Mouse (Mus musculus): ENCODE measurements around the gene Apom. TPM values are rescaled to one million over a fixed set of nuclear protein-coding genes. Genes with fewer than 3 reads are reported as not detected.
A peak's percentile ranks its signal among the peaks of the same experiment; 100 is the strongest.

Apom gene
- 0.31 and 0.67 TPM in 2 replicates for polyA plus RNA-seq (2014; fragmentation: Nextera tagmentation; extraction: Ambion mirVana)

DNA sequence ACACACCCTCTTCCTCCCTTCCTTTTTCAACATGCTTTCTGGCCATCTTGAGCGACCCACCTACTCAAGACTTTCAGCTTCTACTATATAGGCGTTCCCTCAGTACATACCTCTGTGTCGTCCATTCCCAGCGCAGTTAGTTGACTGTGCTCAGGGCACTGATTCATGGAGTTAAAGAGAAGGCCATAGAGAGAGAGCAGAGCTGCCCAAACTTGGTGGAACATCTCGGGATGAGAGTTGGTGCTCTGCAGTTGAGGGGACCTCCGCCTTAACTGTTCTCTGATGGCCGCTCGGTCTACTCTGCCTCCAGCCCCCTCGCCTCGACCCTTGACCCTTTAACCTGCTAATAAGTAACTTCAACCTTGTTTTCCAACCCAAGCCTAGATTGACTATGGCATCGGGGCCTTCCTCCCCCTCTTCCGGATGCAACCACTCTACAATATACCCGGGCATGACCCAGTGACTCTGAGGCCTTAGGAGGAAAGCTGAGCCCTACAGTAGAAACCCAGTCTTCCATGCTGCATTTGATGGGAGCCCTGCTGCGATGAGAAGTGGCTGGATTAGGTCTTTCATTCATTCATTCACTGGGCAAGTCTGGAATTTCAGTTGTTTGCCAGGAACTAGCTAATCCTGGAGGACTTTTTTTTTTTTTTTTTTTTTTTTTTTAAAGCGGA lies at the start of gene Apom:
Apom (minus strand) TSS at position 551 of the 674 bp plus-strand sequence.
- no peak within 1 kb of the TSS for H3K4me3 ChIP-seq (ENCODE audit: low read depth, low read length)
- H3K27me3 ChIP-seq (ENCODE audit: insufficient read depth, low read length), result no peaks in the 10 kb centered on the region
- H3K9me3 ChIP-seq (ENCODE audit: low read depth, low read length), result no peaks in the 10 kb centered on the region
- ATAC-seq (ENCODE audit: insufficient read depth), result no peak
- peaks cover under 1% of the 10 kb centered on the region; the same call in 1 of the 2 replicates for H3K4me1 ChIP-seq (ENCODE audit: insufficient read depth)
- no peak within 1 kb of the TSS for H3K9ac ChIP-seq
- H3K27ac ChIP-seq (ENCODE audit: low read depth), result no peak within 1 kb of the TSS
- TF ChIP-seq CTCF (IDR thresholded peaks at IDR 0.05; ENCODE audit: low read depth), result no peak
- 74% methylated on average over 15 of the region's 15 CpGs for WGBS
- H3K4me2 ChIP-seq, result no peak within 1 kb of the TSS
- H3K36me3 ChIP-seq (ENCODE audit: insufficient read depth), result 0 out of 2 replicates have a peak, but pooled peaks cover 15% of the 10 kb centered on the region
- no peak for DNase-seq

DNA sequence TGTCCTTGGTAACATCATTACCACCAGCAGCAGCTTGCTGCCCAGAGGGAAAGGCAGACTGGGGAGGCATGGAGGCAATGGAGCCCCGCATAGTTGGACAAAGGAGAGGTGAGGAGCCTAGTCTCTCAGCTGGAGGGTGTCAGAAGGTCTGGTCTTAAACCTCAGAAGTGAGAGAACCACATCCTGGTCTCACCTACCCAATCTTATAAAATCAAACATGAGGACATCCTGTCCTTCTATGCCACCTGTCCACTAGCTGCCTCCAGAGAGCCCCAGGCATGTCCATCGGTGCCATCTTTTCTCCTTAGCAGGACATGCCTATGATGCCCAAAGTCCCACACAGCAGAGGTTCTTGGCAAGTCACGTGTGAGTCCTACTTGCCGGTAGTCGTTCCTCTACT lies 48.2 kb upstream of the Apom start:
- H3K9ac ChIP-seq, result no peak overlapping the region
- no peak for TF ChIP-seq CTCF (IDR thresholded peaks at IDR 0.05; ENCODE audit: low read depth)
- H3K27ac ChIP-seq (ENCODE audit: low read depth), result no peak overlapping the region
- no peaks in the 10 kb centered on the region for H3K4me1 ChIP-seq (ENCODE audit: insufficient read depth)
- ATAC-seq (ENCODE audit: insufficient read depth) (no peak), DNase-seq (no peak)
- H3K4me3 ChIP-seq (ENCODE audit: low read depth, low read length), result no peak overlapping the region
- no peaks in the 10 kb centered on the region for H3K27me3 ChIP-seq (ENCODE audit: insufficient read depth, low read length)
- no peak overlapping the region for H3K4me2 ChIP-seq
- no peaks in the 10 kb centered on the region for H3K9me3 ChIP-seq (ENCODE audit: low read depth, low read length)
- 79% methylated on average over 5 of the region's 5 CpGs for WGBS
- H3K36me3 ChIP-seq (ENCODE audit: insufficient read depth), result no peaks in the 10 kb centered on the region

DNA sequence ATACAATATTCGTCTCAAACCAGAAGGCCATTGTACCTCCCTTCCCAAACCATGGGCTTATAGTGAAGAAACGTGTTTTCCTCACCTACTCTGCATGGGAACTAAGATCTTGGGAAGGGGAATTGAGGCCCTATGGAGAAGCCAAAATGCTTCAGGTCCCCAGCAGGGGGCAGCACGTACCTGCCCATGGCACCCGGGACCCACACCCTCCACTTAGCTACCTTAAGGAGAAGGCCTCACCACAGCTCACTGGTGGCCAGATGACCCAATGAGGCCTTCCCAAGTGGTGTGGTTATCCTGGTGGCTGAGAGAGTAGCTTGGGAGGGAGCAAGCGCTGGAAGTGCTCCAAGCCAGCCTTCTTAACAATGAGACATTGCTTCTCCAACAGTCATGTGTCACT lies 46.7 kb upstream of the Apom start:
- 12% methylated on average over 5 of the region's 5 CpGs for WGBS

DNA sequence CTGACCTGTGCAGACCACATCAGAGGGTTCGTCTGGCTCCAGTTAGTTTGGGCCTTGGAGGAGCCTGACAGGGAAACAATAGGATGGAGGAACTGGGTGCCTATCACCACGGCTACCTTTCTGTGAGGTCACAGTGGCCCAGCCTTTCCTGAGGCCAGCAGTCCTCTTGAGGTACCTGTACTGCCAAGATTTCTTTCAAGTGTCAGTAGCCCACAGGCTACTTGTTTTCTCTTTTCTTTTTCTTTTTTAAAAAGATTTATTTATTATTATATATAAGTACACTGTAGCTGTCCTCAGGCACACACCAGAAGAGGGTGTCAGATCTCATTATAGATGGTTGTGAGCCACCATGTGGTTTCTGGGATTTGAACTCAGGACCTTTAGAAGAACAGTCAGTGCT lies 44.1 kb upstream of the Apom start, which contains the start of gene Aif1:
Aif1 (minus strand) TSS at position 101 of the 400 bp plus-strand sequence.
- Histone ChIP-seq H3K4me2 (no peak within 1 kb of the TSS), H3K36me3 (ENCODE audit: insufficient read depth) (no peaks in the 10 kb centered on the region), H3K9me3 (ENCODE audit: low read depth, low read length) (no peaks in the 10 kb centered on the region), H3K27ac (ENCODE audit: low read depth) (no peak within 1 kb of the TSS), H3K4me3 (ENCODE audit: low read depth, low read length) (no peak within 1 kb of the TSS), H3K4me1 (ENCODE audit: insufficient read depth) (no peaks in the 10 kb centered on the region), H3K27me3 (ENCODE audit: insufficient read depth, low read length) (no peaks in the 10 kb centered on the region), H3K9ac (no peak within 1 kb of the TSS)
- no peak for ATAC-seq (ENCODE audit: insufficient read depth)
- no peak for DNase-seq
- TF ChIP-seq CTCF (IDR thresholded peaks at IDR 0.05; ENCODE audit: low read depth), result no peak
- 63% methylated on average over 2 of the region's 2 CpGs for WGBS

More for the DNA sequence above, 46.7 kb upstream of the Apom start:
- peak; percentile 82 for ATAC-seq (ENCODE audit: insufficient read depth)
- Histone ChIP-seq H3K9me3 (ENCODE audit: low read depth, low read length) (no peaks in the 10 kb centered on the region), H3K4me3 (ENCODE audit: low read depth, low read length) (no peak overlapping the region), H3K4me2 (no peak overlapping the region), H3K36me3 (ENCODE audit: insufficient read depth) (no peaks in the 10 kb centered on the region), H3K9ac (no peak overlapping the region), H3K27me3 (ENCODE audit: insufficient read depth, low read length) (no peaks in the 10 kb centered on the region), H3K4me1 (ENCODE audit: insufficient read depth) (no peaks in the 10 kb centered on the region), H3K27ac (ENCODE audit: low read depth) (no peak overlapping the region)
- DNase-seq, result peak; percentile 84
- TF ChIP-seq CTCF (IDR thresholded peaks at IDR 0.05; ENCODE audit: low read depth), result peak; percentile 94

DNA sequence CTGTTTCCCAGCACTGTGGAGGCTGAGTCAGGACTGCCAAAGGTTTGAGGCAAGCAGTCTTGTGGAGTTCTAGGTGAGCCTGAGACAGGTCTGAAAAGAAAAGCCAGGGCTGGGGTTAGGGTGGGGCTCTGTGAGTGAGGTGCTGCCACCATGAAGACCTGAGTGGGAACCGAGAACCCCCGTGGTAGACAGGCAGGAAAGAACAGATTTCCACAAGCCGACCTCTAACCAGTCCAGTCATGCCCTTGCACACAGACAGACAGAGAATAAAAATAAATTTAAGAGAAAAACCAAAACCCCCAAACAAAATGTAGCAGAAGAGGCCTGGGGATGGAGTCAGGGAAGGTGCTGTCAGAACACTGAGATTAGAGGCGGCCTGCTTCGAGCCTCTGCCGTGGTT lies 43.5 kb upstream of the Apom start:
- TF ChIP-seq CTCF (IDR thresholded peaks at IDR 0.05; ENCODE audit: low read depth), result no peak
- no peaks in the 10 kb centered on the region for H3K27me3 ChIP-seq (ENCODE audit: insufficient read depth, low read length)
- DNase-seq, result no peak
- H3K4me2 ChIP-seq, result no peak overlapping the region
- no peak for ATAC-seq (ENCODE audit: insufficient read depth)
- H3K9me3 ChIP-seq (ENCODE audit: low read depth, low read length), result no peaks in the 10 kb centered on the region
- 75% methylated on average over 6 of the region's 6 CpGs for WGBS
- H3K9ac ChIP-seq, result no peak overlapping the region
- H3K4me3 ChIP-seq (ENCODE audit: low read depth, low read length), result no peak overlapping the region
- H3K36me3 ChIP-seq (ENCODE audit: insufficient read depth), result no peaks in the 10 kb centered on the region
- H3K27ac ChIP-seq (ENCODE audit: low read depth), result no peak overlapping the region
- no peaks in the 10 kb centered on the region for H3K4me1 ChIP-seq (ENCODE audit: insufficient read depth)

DNA sequence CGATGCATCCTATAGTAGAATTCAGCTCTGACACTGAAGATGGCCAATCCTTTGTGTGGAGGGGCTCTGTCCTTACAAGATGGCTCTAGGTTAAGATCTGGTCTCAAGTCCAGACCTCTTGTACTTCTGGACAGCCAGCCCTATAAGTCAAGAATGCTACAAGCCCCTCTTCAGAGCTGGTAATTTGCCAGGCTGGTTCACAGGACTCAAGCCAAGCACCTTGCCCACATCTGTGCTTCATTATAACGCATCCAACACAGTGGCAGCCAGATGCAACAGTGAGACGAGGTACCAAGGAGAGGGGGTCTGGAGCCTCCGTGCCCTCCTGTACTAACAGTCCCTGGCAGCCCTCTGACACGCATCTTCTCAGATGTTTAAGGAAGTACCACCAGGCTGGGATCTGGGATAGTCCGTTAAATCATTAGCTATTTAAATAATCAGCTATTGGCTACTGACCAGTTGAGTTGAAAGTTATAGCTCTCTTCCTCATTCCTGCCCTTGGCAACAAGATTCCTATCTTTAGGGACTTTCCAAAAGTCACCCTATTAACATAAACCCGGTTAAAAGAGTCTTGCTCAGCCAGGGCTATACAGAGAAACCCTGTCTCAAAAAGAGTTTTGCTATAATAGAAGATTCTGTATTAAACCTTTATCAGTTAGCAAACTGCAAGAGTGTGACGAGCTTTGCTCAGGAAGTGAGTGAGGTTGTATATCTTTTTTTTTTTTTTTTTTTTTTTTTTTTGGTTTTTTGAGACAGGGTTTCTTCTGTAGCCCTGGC lies 42.5 kb upstream of the Apom start:
- no peak overlapping the region for H3K27ac ChIP-seq (ENCODE audit: low read depth)
- ATAC-seq (ENCODE audit: insufficient read depth), result no peak
- no peak for TF ChIP-seq CTCF (IDR thresholded peaks at IDR 0.05; ENCODE audit: low read depth)
- WGBS, result 54% methylated on average over 8 of the region's 8 CpGs
- H3K4me1 ChIP-seq (ENCODE audit: insufficient read depth), result no peaks in the 10 kb centered on the region
- DNase-seq, result no peak
- no peaks in the 10 kb centered on the region for H3K36me3 ChIP-seq (ENCODE audit: insufficient read depth)
- no peak overlapping the region for H3K4me2 ChIP-seq
- no peaks in the 10 kb centered on the region for H3K9me3 ChIP-seq (ENCODE audit: low read depth, low read length)
- no peaks in the 10 kb centered on the region for H3K27me3 ChIP-seq (ENCODE audit: insufficient read depth, low read length)
- no peak overlapping the region for H3K9ac ChIP-seq
- no peak overlapping the region for H3K4me3 ChIP-seq (ENCODE audit: low read depth, low read length)

DNA sequence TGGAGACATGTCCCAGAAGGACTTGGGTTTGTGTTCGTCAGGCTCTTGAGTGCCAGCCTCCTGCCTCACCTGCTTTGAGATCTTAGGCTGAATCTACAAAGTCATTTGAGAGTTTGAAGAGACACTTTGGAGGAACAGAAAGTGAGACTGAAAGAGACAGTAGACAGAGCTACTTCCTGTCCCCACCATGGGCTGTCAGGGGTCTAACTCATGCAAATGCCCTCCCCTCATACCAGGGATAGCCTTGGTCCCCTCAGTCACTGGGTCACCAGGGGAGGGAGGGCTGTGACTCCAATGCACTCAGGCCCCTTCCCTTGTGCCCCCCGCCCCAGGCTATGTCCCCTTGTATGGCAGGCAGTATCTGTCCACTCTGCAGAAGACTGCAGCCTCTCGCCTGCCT lies 41.5 kb upstream of the Apom start:
- WGBS, result 67% methylated on average over 3 of the region's 3 CpGs
- Histone ChIP-seq H3K27me3 (ENCODE audit: insufficient read depth, low read length) (no peaks in the 10 kb centered on the region), H3K4me3 (ENCODE audit: low read depth, low read length) (no peak overlapping the region), H3K4me2 (no peak overlapping the region), H3K27ac (ENCODE audit: low read depth) (no peak overlapping the region), H3K4me1 (ENCODE audit: insufficient read depth) (no peaks in the 10 kb centered on the region), H3K9me3 (ENCODE audit: low read depth, low read length) (no peaks in the 10 kb centered on the region), H3K9ac (no peak overlapping the region), H3K36me3 (ENCODE audit: insufficient read depth) (no peaks in the 10 kb centered on the region)
- DNase-seq (no peak), ATAC-seq (ENCODE audit: insufficient read depth) (no peak)
- no peak for TF ChIP-seq CTCF (IDR thresholded peaks at IDR 0.05; ENCODE audit: low read depth)

Data from lung, embryonic 14.5 days (tissue).